Mouse (Mus musculus): ENCODE measurements around the gene Hexdc.

Gene Hexdc

DNA sequence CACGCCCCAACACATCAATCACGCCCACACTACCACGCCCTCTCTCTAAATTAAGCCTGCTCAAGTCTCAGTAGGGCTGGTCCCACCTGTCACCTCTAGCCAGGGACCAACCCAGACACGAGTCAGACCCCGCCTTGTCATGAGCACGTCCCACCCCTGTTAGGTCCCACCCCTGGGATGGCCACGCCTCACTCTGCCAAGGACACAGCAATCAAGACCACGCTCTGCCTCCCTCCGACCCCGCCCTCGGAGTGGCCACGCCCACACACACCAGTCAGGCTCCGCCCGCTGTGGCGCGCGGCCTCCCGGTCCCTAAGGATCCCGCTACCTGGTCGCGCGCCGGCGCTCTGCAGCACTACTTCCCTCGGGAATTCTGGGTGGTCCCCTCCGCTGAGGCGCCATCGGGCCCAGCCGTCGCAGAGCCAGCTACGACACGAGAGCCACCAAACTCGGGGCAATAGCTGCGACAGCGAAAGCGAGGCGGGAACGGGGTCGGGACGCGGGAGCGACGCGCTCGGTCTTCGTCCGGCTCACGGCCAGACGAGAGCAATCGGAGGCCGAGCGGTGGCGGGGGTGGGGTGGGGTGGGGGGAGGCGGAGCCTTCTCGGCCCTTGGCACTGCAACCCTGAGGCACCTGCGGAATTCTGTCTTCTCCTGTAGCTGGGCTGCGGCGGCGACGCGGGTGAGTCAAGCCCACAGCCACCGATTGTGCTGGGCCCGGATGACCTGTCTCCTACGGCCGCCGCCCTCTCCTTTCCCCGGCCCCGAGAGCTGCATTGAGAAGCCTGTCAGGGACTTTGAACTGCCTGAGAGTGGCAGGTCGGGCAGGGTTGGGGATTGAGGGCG, at the start of gene Hexdc, which contains the start of gene Ogfod3:
Gene Hexdc, plus strand, starts transcription at position 273 of the 846 bp plus-strand sequence.
Gene Ogfod3, minus strand, starts transcription at position 551 of the 846 bp plus-strand sequence.
- DNase-seq: peak; percentile 97 to 98

DNA sequence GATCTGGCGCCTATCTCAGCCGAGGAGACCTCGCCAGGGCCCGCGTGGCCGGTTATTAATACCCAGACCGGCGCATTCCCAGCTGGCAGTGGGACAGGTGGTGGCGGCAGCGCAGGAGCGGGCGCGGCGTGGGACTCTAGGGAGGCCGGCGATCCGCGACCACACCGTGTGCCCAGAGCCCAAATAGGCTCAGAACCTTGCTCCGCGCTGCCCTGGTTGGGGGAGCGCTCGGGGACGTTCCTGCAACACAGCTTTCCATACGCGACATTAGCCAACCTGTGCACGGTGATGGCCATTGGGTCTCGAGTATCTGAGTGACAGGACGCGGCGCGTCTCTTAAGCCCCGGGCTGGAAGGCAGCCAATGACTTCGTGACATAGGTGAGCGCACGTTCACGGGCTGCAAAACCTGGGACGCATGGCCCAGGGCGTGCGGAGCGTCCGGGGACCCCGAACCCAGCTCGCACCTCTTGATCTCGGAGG, 47.8 kb upstream of the Hexdc start:
- DNase-seq: no peak

DNA sequence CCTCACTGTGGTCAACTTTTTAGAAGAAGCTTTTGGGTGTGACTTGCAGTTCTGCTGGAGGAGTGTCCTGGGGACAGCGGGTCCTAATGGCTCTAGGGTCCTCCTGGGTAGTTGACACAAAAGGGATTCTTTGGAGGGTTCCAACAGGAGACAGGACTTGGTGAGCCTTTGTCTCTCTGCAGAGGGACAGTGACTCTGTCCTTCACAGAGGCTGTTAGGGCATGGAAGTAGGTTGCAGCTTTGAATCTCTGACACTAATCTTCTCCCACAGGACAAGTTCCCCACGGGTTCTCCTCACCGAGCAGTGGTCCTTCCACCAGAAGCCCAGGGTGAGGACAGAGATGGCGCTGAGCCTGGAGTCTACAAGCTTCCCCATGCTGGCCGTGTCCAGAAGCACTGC, 44.3 kb upstream of the Hexdc start, which contains the start of gene Uts2r:
Gene Uts2r, plus strand, starts transcription at position 301 of the 400 bp plus-strand sequence.
- DNase-seq: no peak

GRCm38 (mm10) chr11:121160636-121161346, 43.4 kb upstream of the Hexdc start:
- no peak for DNase-seq

DNA sequence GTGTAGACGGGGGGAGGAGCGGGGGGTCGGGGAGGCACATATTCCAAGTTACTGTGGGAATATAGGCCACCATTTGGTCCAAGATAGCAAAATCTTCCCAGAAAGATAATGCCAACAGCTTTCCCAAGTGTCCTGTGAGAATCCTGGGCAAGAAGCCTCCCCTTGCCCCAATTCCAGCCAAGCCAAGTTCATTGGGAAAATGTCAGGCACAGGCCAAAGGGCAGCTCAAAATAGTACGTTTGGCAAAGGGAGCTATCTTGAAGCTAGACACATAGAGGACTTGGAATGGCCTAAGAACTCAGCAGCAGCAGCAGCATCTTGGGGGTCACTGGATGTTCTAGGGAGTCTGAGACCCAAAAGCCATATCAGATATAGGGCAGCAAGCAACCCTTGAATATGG, 40.5 kb upstream of the Hexdc start:
- no peak for DNase-seq

DNA sequence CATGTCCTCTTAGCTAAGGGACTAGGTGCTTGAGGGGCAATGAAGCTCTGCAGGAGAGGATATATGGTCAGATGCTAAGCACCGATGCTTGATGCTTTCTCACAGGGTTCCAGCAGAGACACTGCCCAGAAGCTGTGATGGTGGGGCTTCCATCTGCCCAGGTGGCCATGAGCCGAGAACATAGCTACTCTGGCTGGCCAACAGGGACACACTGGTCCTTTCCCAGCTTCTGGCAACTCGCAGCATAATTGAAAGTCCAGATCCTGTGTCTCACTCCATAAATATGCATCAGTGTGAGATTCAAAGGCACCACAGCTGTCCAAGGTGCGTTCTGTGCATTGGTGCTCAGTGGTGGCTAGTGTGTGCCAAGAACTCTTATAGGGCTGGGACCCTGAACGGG, 31.0 kb upstream of the Hexdc start:
- no peak for DNase-seq

GRCm38 (mm10) chr11:121174234-121174633, 30.0 kb upstream of the Hexdc start:
- no peak for DNase-seq

- DNase-seq: peak; percentile 69 to 71
Observed at GRCm38 (mm10) chr11:121176285-121177270, 27.7 kb upstream of the Hexdc start.

DNA sequence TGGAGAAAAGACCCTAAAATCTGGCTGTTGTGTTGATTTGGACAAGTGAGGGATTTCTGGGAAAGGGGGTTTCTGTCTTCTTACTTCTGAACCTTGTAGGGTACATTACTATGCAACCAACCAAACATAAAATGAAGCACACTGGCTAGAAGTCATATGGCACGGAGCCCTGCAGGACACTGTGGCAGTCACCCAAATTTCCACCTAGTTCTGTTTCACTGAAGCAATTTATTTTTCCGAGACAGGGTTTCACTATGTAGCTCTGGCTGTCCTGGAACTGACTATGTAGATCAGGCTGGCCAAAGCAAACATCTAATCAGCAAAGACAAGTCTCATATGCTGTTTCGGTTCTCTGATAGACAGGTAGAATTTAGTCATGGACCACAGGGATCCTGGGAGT, 14.6 kb upstream of the Hexdc start:
- DNase-seq: no peak

- DNase-seq: no peak
Observed at GRCm38 (mm10) chr11:121192742-121193141, 11.5 kb upstream of the Hexdc start.

DNA sequence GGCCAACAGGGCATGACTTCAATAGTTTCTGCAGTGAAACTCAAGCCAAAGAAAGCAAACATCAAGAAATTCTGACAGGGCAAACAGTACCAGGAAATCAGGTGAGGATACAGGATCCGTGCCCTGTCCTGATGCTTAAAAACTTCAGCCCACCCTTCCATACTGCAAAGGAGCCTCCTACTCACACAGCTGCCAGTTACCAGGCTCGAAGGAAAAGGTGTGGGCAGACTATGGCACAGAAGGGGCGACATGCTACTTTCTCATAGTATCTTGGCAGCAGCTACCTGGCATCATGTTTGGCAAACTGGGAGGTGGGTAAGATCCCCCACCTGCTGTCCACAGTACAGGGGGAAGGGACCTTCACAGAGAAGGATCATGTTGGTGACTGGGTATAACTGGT, 10.8 kb upstream of the Hexdc start:
- DNase-seq: no peak

DNA sequence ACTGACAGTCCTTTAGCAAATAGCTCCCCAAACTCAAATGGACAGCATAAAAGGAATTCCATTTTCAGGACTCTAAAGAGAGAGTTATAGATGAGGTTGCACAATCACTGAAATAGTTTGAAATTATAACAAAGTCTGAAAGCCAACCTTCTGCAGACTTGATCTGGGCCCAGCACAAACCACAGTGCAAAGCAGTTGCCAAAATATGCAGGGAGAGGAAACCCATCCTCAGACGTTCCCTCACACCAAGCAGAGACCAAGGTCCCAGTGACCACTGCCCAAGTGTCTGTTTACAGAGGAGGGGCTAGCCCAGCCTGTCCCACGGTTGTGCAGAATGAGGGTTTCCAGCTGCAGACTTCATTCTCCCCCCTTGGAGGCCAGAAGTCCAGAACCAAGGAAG, 5.6 kb upstream of the Hexdc start:
- DNase-seq: no peak

GRCm38 (mm10) chr11:121199851-121200250, 4.4 kb upstream of the Hexdc start:
- no peak for DNase-seq

- no peak for DNase-seq
Observed at GRCm38 (mm10) chr11:121200781-121201180, 3.5 kb upstream of the Hexdc start.

GRCm38 (mm10) chr11:121201436-121202198, 2.6 kb upstream of the Hexdc start:
- DNase-seq: peak; percentile 58 to 62

DNA sequence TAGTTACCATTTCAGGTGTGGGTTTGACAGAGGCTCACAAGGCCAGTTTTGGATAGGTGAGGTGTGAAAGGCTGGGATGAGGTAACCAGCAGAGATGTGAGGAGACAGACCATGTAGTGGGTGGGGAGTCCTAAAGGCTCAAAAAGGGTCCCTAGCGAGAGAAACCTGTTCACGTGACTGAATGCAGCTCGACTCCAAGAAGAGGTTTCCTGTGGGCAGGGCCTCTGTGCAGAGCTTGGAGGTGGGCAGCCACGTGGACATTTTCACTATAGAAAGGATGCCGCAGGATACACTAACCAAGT, 423 bp upstream of the Hexdc start:
- DNase-seq: no peak

DNA sequence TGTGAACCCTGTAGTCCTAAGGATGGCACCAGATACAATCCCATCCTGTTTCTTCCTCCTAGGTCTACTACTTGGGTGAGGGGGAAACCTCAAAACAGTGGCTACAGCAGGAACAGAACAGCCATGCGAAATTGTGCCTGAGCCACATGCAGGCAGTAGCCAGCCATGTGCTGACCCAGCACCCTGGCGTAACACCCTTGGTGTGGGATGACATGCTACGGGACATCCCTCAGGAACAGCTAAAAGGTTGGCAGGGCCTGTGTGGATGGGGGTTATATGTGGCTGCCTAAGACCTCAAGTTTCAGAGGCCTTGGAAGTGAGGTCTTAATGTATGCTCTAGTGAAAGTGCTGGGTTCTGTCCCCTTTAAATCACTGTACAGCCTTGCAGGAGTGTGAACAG, 12.6 kb downstream of the Hexdc start:
- DNase-seq: no peak

DNA sequence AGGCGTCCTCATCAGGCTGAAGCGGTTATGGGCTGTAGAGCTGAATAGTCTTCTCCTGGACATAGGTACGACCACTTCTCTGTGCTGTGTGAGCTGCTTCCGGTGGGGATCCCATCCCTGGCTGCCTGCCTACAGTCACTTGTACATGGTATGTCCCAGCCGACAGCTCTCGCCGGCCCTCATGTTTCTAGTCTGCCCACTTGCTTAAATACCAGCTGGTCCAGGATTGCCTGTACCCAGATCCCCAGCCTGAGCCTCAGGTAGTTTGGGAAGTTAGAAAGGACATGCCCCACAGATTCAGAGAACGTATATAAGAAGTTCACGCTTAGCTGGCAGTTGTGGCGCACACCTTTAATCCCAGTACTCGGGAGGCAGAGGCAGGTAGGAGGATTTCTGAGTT, 15.5 kb downstream of the Hexdc start:
- DNase-seq: no peak

DNA sequence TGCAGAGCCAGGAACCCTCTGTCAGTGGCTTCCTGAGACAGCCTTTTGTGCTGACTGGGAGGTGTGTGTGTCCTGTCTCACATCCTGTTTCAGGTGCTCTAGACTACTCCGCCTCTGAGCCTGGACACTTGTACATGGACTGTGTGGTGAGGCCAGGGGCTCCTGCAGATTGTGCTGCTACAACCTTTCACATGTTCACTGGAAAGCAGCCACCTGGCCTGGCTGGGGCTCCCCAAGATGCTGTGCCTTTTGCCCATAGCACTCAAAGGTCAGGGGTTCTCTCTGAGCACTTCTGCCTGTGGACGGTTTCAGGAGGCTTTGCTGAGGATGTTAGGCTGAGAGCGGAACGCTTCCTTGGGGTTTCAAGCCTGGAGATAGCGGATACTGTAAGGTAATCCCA, 16.5 kb downstream of the Hexdc start:
- DNase-seq: no peak

DNA sequence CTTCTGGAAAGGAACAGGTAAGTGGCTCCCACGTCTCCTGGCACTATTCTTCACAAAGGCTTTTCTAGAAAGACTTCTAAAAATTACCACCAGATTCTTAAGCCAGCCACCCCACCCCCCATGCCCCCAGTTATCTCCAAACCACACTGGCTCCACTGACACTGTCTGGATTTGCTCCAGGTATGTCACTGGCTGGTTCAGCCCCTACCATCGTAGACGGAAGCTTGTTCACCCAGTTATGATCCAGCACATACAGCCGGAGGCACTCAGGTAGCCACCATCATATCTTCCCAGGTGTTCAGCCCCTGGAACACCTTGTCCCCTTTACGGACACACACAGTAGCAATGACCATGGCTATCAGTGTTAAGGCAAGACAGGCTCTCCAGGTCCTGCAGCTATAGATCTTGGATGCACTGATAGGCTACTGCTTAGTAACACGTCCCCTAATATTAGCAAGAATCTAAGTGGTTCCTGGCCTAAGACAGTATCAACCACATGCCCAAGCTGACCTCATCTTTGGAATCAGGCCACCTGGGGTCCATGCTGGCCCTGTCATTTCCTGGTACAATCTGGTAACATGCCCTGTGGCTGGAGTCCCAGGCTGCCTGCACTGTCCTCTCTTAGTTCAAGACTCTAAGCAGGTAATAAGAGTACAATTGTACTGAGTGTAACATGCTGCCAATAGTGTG, 17.2 kb downstream of the Hexdc start:
- DNase-seq: no peak
